In genomic region chr2:133768546-133768945, GRCm38 (mm10) we compare ENCODE assay signal across 17 mouse cellular contexts.
"Had no signal": no experiment of that assay in that cellular context is flagged by ENCODE, and none has a peak within 500 bp of the region (broad histone marks: within the 10 kb centered on the region; RNA-seq: fewer than 3 reads in every experiment).

No protein-coding gene starts in this region.

- H3K27me3 ChIP-seq: lung, embryonic 15.5 days; megakaryocyte, embryonic 14.5 days; midbrain, embryonic 13.5 days; midbrain, embryonic 15.5 days; neural tube, embryonic 12.5 days; stomach, embryonic 15.5 days had no signal

- H3K4me2 ChIP-seq: lung, embryonic 15.5 days; midbrain, embryonic 11.5 days; midbrain, embryonic 13.5 days; midbrain, embryonic 15.5 days; neural tube, embryonic 12.5 days; stomach, embryonic 15.5 days had no signal

- H3K9ac ChIP-seq: lung, embryonic 15.5 days; midbrain, embryonic 13.5 days; midbrain, embryonic 15.5 days; neural tube, embryonic 12.5 days; stomach, embryonic 15.5 days had no signal

- H3K4me3 ChIP-seq: lung, embryonic 15.5 days; megakaryocyte, embryonic 14.5 days; midbrain, embryonic 13.5 days; midbrain, embryonic 15.5 days; neural tube, embryonic 12.5 days; stomach, embryonic 15.5 days had no signal

- H3K36me3 ChIP-seq: lung, embryonic 15.5 days; midbrain, embryonic 13.5 days; midbrain, embryonic 15.5 days; neural tube, embryonic 12.5 days; stomach, embryonic 15.5 days had no signal

- H3K9me3 ChIP-seq: lung, embryonic 15.5 days; megakaryocyte, embryonic 14.5 days; midbrain, embryonic 13.5 days; midbrain, embryonic 15.5 days; neural tube, embryonic 12.5 days; stomach, embryonic 15.5 days had no signal

- ATAC-seq: lung, postnatal 0 days; midbrain, embryonic 13.5 days; midbrain, embryonic 15.5 days had no signal

- H3K27ac ChIP-seq: lung, embryonic 15.5 days; macrophage; midbrain, embryonic 13.5 days; midbrain, embryonic 15.5 days; neural tube, embryonic 12.5 days; stomach, embryonic 15.5 days; stomach, postnatal 0 days had no signal

- DNase-seq: lung, adult 2 months; lung, postnatal 14 days; lung, postnatal 36 days; right cerebral cortex, postnatal 14 days; thymus, adult 2 months; thymus, postnatal 25 days; thymus, postnatal 4 days had no signal

- H3K4me1 ChIP-seq: lung, embryonic 15.5 days; megakaryocyte, embryonic 14.5 days; midbrain, embryonic 13.5 days; midbrain, embryonic 15.5 days; neural tube, embryonic 12.5 days; stomach, embryonic 15.5 days had no signal
